Mouse (Mus musculus) bone marrow macrophage, adult 2 months (primary cell): ENCODE results near the gene Plekha4.
"Not testable (repeated sequence)": the region's sequence is repeated elsewhere in the genome, so short reads cannot be mapped to it uniquely, and the experiment has no call there.

Experiments
- CTCF ChIP-seq: IDR thresholded peaks from 2 replicates; pipeline ENCODE4 v1.5.1; 2012; ENCODE audit warnings: low read depth, mild to moderate bottlenecking, low read length, moderate library complexity
- POLR2A ChIP-seq: IDR thresholded peaks from 2 replicates; pipeline ENCODE4 v1.6.1; 2012; ENCODE audit warnings: mild to moderate bottlenecking, low read depth, low read length, borderline replicate concordance

GRCm38 (mm10) chr7:45516846-45517245 lies 9.3 kb upstream of the Plekha4 start:
- TF ChIP-seq POLR2A, CTCF: not testable (repeated sequence)
